Comparison of ENCODE assay signal across 12 mouse cellular contexts in genomic region chr9:74187401-74188029, GRCm38 (mm10).
DNase-seq lines count a peak whose midpoint lies in the region; ATAC-seq and TF ChIP-seq lines count a peak whose summit lies in the region.
"Had no signal": no experiment of that assay in that cellular context is flagged by ENCODE, and none has a peak within 500 bp of the region (broad histone marks: within the 10 kb centered on the region; RNA-seq: fewer than 3 reads in every experiment).

No protein-coding gene starts in this region.

- no peak for TF ChIP-seq CTCF in heart, postnatal 0 days (IDR thresholded peaks at IDR 0.05; ENCODE audit: low read depth)
- no peak for TF ChIP-seq CTCF in left cerebral cortex, adult 2 months (IDR thresholded peaks at IDR 0.05)
- no peak for TF ChIP-seq CTCF in lung, adult 2 months (IDR thresholded peaks at IDR 0.05; ENCODE audit: insufficient read depth, low read length)

- no peaks in the 10 kb centered on the region for H3K36me3 ChIP-seq in heart, postnatal 0 days (replicated peaks; ENCODE audit: control insufficient read depth, insufficient read depth, low read length)
- no peaks in the 10 kb centered on the region for H3K36me3 ChIP-seq in midbrain, embryonic 11.5 days (ENCODE audit: control insufficient read depth, insufficient read depth, low read length)
- H3K36me3 ChIP-seq in stomach, embryonic 15.5 days, result no peaks in the 10 kb centered on the region
- H3K36me3 ChIP-seq: liver, embryonic 15.5 days had no signal

- no peak overlapping the region for H3K4me3 ChIP-seq in heart, postnatal 0 days (ENCODE audit: low read depth, low read length)
- H3K4me3 ChIP-seq in midbrain, embryonic 11.5 days (ENCODE audit: low read depth, low read length), result no peak overlapping the region
- no peak overlapping the region for H3K4me3 ChIP-seq in stomach, embryonic 15.5 days (replicated peaks)
- no peak overlapping the region for H3K4me3 ChIP-seq in left cerebral cortex, adult 2 months
- H3K4me3 ChIP-seq in lung, adult 2 months (replicated peaks; ENCODE audit: extremely low read depth, low read depth, low read length), result no peak overlapping the region
- H3K4me3 ChIP-seq: liver, embryonic 15.5 days; megakaryocyte, embryonic 14.5 days had no signal

- peak overlapping the region; percentile 9; the same call in 1 of the 2 replicates for H3K4me2 ChIP-seq in heart, postnatal 0 days (ENCODE audit: low read depth, low read length)
- peak overlapping the region; percentile 28; the same call in 1 of the 2 replicates for H3K4me2 ChIP-seq in midbrain, embryonic 11.5 days
- H3K4me2 ChIP-seq in stomach, embryonic 15.5 days, result peak overlapping the region; percentile 34; the same call in 1 of the 2 replicates
- H3K4me2 ChIP-seq: heart, embryonic 11.5 days; liver, embryonic 15.5 days had no signal

- intact Hi-C loops in left cerebral cortex, adult 2 months (cut with DNase I), result no loop called here

- no peaks in the 10 kb centered on the region for H3K27me3 ChIP-seq in heart, postnatal 0 days (ENCODE audit: control insufficient read depth, insufficient read depth, low read length)
- H3K27me3 ChIP-seq in midbrain, embryonic 11.5 days (ENCODE audit: control insufficient read depth, insufficient read depth, low read length), result peaks cover 36% of the 10 kb centered on the region
- H3K27me3 ChIP-seq in stomach, embryonic 15.5 days (replicated peaks), result no peaks in the 10 kb centered on the region
- H3K27me3 ChIP-seq: liver, embryonic 15.5 days; megakaryocyte, embryonic 14.5 days had no signal

- no peak overlapping the region for H3K27ac ChIP-seq in heart, postnatal 0 days (ENCODE audit: low read depth)
- no peak overlapping the region for H3K27ac ChIP-seq in midbrain, embryonic 11.5 days (ENCODE audit: low read depth, low read length)
- no peak overlapping the region for H3K27ac ChIP-seq in stomach, embryonic 15.5 days
- H3K27ac ChIP-seq in left cerebral cortex, adult 2 months, result no peak overlapping the region
- H3K27ac ChIP-seq: kidney, postnatal 0 days; liver, embryonic 15.5 days had no signal

- no peak for DNase-seq in heart, postnatal 0 days (ENCODE audit: low spot score)
- DNase-seq in heart, adult 9 months (ENCODE audit: low spot score in 2 of 2), result no peak
- peak; percentile 2 for DNase-seq in forelimb bud, embryonic 11.5 days (ENCODE audit: low read depth, low spot score)
- DNase-seq in midbrain, embryonic 11.5 days (ENCODE audit: low spot score, missing footprints), result peak; percentile 88
- DNase-seq in cerebellum, adult 11-12 months, result no peak
- no peak for DNase-seq in left cerebral cortex, adult 2 months (ENCODE audit: extremely low spot score in 1 of 2, low spot score in 2 of 2)
- DNase-seq in lung, adult 2 months, result no peak

- no peak for TF ChIP-seq EP300 in heart, postnatal 0 days (IDR thresholded peaks at IDR 0.05; ENCODE audit: low read depth)

- WGBS in heart, postnatal 0 days, result 61% methylated on average over 8 of the region's 8 CpGs
- 24% methylated on average over 8 of the region's 8 CpGs for WGBS in midbrain, embryonic 11.5 days
- WGBS in stomach, embryonic 15.5 days, result 45% methylated on average over 8 of the region's 8 CpGs
- 51% methylated on average over 8 of the region's 8 CpGs for WGBS in lung, adult 2 months

- no peak for ATAC-seq in heart, postnatal 0 days (ENCODE audit: insufficient read depth, low read depth)
- ATAC-seq in midbrain, embryonic 11.5 days (ENCODE audit: low FRiP score), result peak; percentile 66
- ATAC-seq in stomach, embryonic 15.5 days (ENCODE audit: insufficient read depth, low FRiP score, low read depth), result no peak

- no peak for TF ChIP-seq POLR2A in lung, adult 2 months (IDR thresholded peaks at IDR 0.05; ENCODE audit: borderline replicate concordance, extremely low read depth, low read depth, low read length)

- H3K9ac ChIP-seq in heart, postnatal 0 days (replicated peaks; ENCODE audit: low read depth, low read length), result no peak overlapping the region
- H3K9ac ChIP-seq in midbrain, embryonic 11.5 days (ENCODE audit: low read length), result no peak overlapping the region
- no peak overlapping the region for H3K9ac ChIP-seq in stomach, embryonic 15.5 days
- H3K9ac ChIP-seq: liver, embryonic 15.5 days had no signal

- no peaks in the 10 kb centered on the region for H3K4me1 ChIP-seq in heart, postnatal 0 days (ENCODE audit: control insufficient read depth, insufficient read depth)
- peaks cover 20% of the 10 kb centered on the region; the same call in 1 of the 2 replicates for H3K4me1 ChIP-seq in midbrain, embryonic 11.5 days (ENCODE audit: control insufficient read depth, insufficient read depth, low read length)
- H3K4me1 ChIP-seq in stomach, embryonic 15.5 days, result 0 out of 2 replicates have a peak, but pooled peaks cover 3% of the 10 kb centered on the region
- H3K4me1 ChIP-seq in lung, adult 2 months (ENCODE audit: control insufficient read depth, insufficient read depth, low read length), result no peaks in the 10 kb centered on the region
- H3K4me1 ChIP-seq: liver, embryonic 15.5 days; megakaryocyte, embryonic 14.5 days had no signal

- no peaks in the 10 kb centered on the region for H3K9me3 ChIP-seq in heart, postnatal 0 days (replicated peaks; ENCODE audit: control insufficient read depth, low read length)
- no peaks in the 10 kb centered on the region for H3K9me3 ChIP-seq in midbrain, embryonic 11.5 days (ENCODE audit: control insufficient read depth, low read length)
- no peaks in the 10 kb centered on the region for H3K9me3 ChIP-seq in stomach, embryonic 15.5 days
- H3K9me3 ChIP-seq: liver, embryonic 15.5 days; megakaryocyte, embryonic 14.5 days had no signal

Comparison
In these comparisons a context has a peak if more than half of its experiments do, and no peak if none do; other contexts are left out.
1. DNase-seq: peak in forelimb bud, embryonic 11.5 days (single experiment) and midbrain, embryonic 11.5 days (single experiment); none in heart, postnatal 0 days (single experiment), heart, adult 9 months (0 of 2), cerebellum, adult 11-12 months (single experiment), left cerebral cortex, adult 2 months (0 of 2) and lung, adult 2 months (single experiment).
2. Peak in every context shown above with its lines, with median percentiles within 50 percentile points of each other: H3K4me2 ChIP-seq.